12 mouse cellular contexts compared by ENCODE assay signal in the genomic region with DNA sequence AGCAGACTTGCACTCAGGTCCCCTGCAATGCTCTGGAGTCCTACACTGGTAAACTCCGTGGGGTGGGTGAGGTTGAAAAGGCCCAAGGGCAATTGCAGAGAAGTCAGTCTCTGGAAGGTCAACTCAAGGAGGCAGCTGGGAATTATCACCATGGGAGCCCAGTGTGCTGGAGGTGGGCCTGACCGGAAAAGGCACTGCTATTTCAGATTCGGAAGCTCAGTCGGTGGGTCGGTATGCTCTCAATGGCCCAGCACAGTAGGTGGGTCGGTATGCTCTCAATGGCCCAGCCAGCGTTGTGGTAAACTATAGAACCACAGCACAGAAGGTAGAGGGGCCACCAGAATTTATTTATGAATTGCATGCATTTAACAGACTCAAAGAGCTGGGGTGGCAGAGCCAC.
"Had no signal": no experiment of that assay in that cellular context is flagged by ENCODE, and none has a peak within 500 bp of the region (broad histone marks: within the 10 kb centered on the region; RNA-seq: fewer than 3 reads in every experiment).

No protein-coding gene starts in this region.

- H3K27ac ChIP-seq: left cerebral cortex, adult 2 months; limb, embryonic 10.5 days; liver, embryonic 15.5 days; midbrain, embryonic 15.5 days; neural tube, embryonic 12.5 days; stomach, postnatal 0 days had no signal

- H3K4me3 ChIP-seq: left cerebral cortex, adult 2 months; limb, embryonic 10.5 days; liver, embryonic 15.5 days; midbrain, embryonic 15.5 days; neural tube, embryonic 12.5 days had no signal

- H3K9me3 ChIP-seq: limb, embryonic 10.5 days; liver, embryonic 15.5 days; midbrain, embryonic 15.5 days; neural tube, embryonic 12.5 days had no signal

- H3K9ac ChIP-seq: liver, embryonic 15.5 days; midbrain, embryonic 15.5 days; neural tube, embryonic 12.5 days had no signal

- ATAC-seq: lung, postnatal 0 days; midbrain, embryonic 15.5 days had no signal

- H3K36me3 ChIP-seq: liver, embryonic 15.5 days; midbrain, embryonic 15.5 days; neural tube, embryonic 12.5 days had no signal

- DNase-seq: kidney, postnatal 25 days; lung, adult 2 months; lung, postnatal 36 days; thymus, postnatal 25 days had no signal

- H3K27me3 ChIP-seq: liver, embryonic 15.5 days; midbrain, embryonic 15.5 days; neural tube, embryonic 12.5 days had no signal

- H3K4me2 ChIP-seq: liver, embryonic 11.5 days; liver, embryonic 15.5 days; midbrain, embryonic 15.5 days; neural tube, embryonic 12.5 days had no signal
